Mouse (Mus musculus) effector memory CD4-positive, alpha-beta T cell, adult 5 months (primary cell): ENCODE results near the gene Gm11639. TPM values are rescaled to one million over a fixed set of nuclear protein-coding genes. Genes with fewer than 3 reads are reported as not detected.

Source experiments
- polyA plus RNA-seq: library from polyadenylated mRNA; unstranded; fragments of 100-300 nt; shearing (Covaris generic); gene quantifications from one replicate; pipeline ENCODE4 v1.2.1, GENCODE M21; 2017

The Gm11639 gene
- 0.04 TPM for polyA plus RNA-seq

DNA sequence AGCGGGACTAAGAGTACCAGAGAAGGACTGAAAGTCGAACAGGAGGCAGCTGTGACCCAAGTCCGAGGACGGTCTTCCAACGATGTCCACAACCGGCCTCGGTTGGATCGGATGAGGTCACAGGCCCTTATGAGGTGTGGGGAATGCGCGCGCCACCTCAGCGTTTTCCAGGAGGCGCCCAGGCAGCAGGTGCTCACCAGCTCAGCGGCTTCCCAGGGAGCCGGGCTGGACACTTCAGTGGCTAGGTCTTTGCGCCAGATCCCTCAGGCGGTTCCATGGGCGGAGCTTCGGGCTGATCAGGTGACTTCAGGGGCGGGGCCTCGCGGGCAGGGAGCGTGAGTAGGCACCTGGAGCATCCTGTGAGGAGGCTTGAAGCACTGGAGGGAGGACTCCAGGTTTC lies at the start of gene Gm11639:
Gene Gm11639 (plus strand): TSS at position 160 of the 400 bp plus-strand sequence.

DNA sequence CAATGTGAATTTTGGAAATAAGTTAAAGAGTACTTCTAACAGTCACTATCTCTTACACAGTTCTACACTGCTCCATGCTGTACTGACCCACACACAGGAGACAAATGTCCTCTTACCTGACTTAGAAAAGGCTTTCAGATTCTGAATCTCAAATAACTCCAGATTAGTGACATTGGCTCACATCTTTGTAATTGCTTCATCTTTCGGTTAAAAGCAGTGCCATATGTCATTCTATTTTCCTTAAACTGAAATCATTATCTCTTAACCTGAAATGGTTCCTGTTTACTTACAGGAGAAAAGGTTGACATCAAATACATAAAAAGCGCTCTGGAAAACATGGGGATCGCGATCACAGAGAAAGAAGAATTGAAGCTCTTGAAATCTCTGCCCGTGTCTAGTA lies 377.8 kb downstream of the Gm11639 start, which contains the start of gene Efcab3:
Gene Efcab3 (plus strand): TSS at position 301 of the 400 bp plus-strand sequence.

DNA sequence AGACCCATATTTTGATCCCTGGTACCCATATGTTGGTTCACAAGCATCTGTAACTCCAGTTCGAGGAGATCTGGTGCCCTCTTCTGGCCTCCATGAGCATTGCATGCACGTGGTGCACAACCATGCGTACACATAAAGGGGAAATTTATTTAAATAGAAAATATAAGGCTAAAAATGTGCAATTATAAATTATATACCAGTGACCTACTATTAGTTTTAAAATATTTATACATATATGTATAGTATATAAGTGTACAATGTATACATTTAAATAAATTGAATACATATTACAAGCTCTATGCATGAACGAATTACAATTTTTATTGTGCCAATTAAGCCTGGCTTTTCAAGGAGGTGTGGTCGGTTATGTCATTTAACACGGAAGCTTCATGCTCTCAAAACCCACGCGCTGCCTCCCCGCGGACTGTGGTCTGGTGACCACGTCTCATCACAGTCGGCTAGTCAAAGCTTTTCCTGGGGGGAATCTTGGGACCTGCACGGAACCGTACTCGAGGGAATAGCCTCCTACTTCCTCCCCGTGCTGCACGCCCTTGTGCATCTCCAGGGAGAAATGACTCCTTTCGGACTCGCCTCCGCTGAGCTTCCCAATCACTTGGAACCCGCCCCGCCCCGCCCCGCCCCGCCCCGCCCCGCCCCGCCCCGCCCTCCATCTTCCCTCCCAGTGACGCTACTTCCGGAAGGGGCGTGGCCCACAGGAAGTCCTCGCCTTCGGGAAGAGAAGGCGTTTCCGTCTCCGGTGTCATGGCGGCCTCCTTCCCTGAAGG lies 440.4 kb downstream of the Gm11639 start, which contains the start of gene Mettl2:
Gene Mettl2 (plus strand): TSS at position 691 of the 785 bp plus-strand sequence.

DNA sequence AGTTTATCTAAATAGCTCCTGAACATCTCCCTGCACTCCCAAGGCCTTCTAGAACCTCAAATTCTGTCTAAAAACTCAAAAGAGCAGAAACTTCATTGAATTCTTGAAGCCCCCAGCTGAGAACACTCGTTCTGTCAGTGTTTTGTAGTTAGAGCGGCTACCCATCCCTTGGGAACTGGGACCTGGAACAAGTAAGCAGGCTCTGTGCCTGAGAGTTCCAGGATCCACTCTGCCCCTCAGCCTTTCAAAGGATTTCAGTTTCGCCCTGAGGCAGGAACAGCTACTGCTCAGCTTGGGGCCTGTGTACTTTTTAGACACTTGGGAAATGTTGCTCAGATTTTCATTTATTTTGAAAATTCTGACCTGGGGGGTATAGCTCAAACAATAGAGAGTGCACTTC lies 461.1 kb downstream of the Gm11639 start, which contains the start of gene Gm10842:
Gene Gm10842 (plus strand): TSS at position 301 of the 400 bp plus-strand sequence.

Other genes starting within 250 kb of the Gm11639 start
- gene Kansl1, start 216.8 kb upstream of the Gm11639 start, polyA plus RNA-seq: 88.0 TPM
- 34.0 TPM for gene Cdc27, start 135.1 kb upstream of the Gm11639 start, polyA plus RNA-seq
- 1.7 TPM for gene Myl4, start 135.0 kb upstream of the Gm11639 start, polyA plus RNA-seq
- 25.6 TPM for gene Itgb3, start 77.7 kb upstream of the Gm11639 start, polyA plus RNA-seq